ENCODE assay signal across 9 mouse cellular contexts in the genomic region with DNA sequence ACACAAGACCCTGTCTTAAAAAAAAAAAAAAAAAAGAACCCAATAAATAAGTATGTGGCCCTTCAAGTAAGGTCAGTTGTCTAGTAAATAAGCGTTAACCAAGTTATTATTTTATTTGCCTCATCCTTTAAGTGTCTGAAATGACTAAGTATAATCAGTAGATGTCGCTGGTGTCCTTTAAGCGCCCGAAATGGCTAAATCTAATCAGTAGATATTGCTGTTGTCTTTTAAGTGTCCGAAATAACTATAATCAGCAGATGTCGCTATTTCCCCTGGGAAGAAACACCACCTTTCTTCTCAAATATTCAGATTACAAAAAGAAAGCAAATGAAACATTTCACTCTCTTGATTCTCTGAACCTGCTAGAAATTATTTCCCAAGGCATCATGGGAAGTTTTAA. TPM values are rescaled to one million over a fixed set of nuclear protein-coding genes. Genes with fewer than 3 reads are reported as not detected.
DNase-seq lines count a peak whose midpoint lies in the region; ATAC-seq lines count a peak whose summit lies in the region.
"Had no signal": no experiment of that assay in that cellular context is flagged by ENCODE, and none has a peak within 500 bp of the region (broad histone marks: within the 10 kb centered on the region; RNA-seq: fewer than 3 reads in every experiment).

No protein-coding gene starts in this region.

- WGBS in heart, embryonic 12.5 days = 18% methylated on average over 6 of the region's 6 CpGs
- 21% methylated on average over 6 of the region's 6 CpGs for WGBS in midbrain, embryonic 16.5 days

- H3K9me3 ChIP-seq in heart, embryonic 12.5 days (replicated peaks) = no peaks in the 10 kb centered on the region
- no peaks in the 10 kb centered on the region for H3K9me3 ChIP-seq in midbrain, embryonic 16.5 days (replicated peaks; ENCODE audit: control insufficient read depth, low read length, poor library complexity, severe bottlenecking)
- H3K9me3 ChIP-seq: liver, embryonic 13.5 days had no signal

- H3K4me3 ChIP-seq in heart, embryonic 12.5 days = no peak overlapping the region
- no peak overlapping the region for H3K4me3 ChIP-seq in midbrain, embryonic 16.5 days (ENCODE audit: low read depth, low read length)
- H3K4me3 ChIP-seq: liver, embryonic 13.5 days had no signal

- 0 out of 2 replicates have a peak, but pooled peaks cover 3% of the 10 kb centered on the region for H3K4me1 ChIP-seq in heart, embryonic 12.5 days (replicated peaks)
- no peaks in the 10 kb centered on the region for H3K4me1 ChIP-seq in midbrain, embryonic 16.5 days (ENCODE audit: control insufficient read depth, insufficient read depth, low read length)

- peaks cover 15% of the 10 kb centered on the region for H3K27me3 ChIP-seq in heart, embryonic 12.5 days (replicated peaks)
- no peaks in the 10 kb centered on the region for H3K27me3 ChIP-seq in midbrain, embryonic 16.5 days (ENCODE audit: control insufficient read depth, insufficient read depth, low read depth, low read length)
- H3K27me3 ChIP-seq: liver, embryonic 13.5 days had no signal

- no peaks in the 10 kb centered on the region for H3K36me3 ChIP-seq in heart, embryonic 12.5 days
- no peaks in the 10 kb centered on the region for H3K36me3 ChIP-seq in midbrain, embryonic 16.5 days (ENCODE audit: control insufficient read depth, insufficient read depth, low read length)
- H3K36me3 ChIP-seq: liver, embryonic 13.5 days had no signal

- ATAC-seq in heart, embryonic 12.5 days (ENCODE audit: insufficient number of reproducible peaks, low FRiP score) = no peak
- 0 out of 2 replicates have a peak, but pooled peaks have one; percentile 27 for ATAC-seq in midbrain, embryonic 16.5 days

- no peak overlapping the region for H3K27ac ChIP-seq in heart, embryonic 12.5 days (ENCODE audit: poor library complexity, severe bottlenecking)
- H3K27ac ChIP-seq in midbrain, embryonic 16.5 days (ENCODE audit: low read length) = no peak overlapping the region
- H3K27ac ChIP-seq: liver, embryonic 13.5 days had no signal

- no peak overlapping the region for H3K9ac ChIP-seq in heart, embryonic 12.5 days
- H3K9ac ChIP-seq in midbrain, embryonic 16.5 days (ENCODE audit: low read depth, low read length) = no peak overlapping the region
- H3K9ac ChIP-seq: liver, embryonic 13.5 days had no signal

- peak; percentile 38 to 67 for DNase-seq in heart, adult 18-20 months
- peak; percentile 11 for DNase-seq in ovary, postnatal 14 days (ENCODE audit: low spot score)
- no peak for DNase-seq in ovary, adult 18-20 months (ENCODE audit: low spot score)
- peak; percentile 86 for DNase-seq in brain, adult 2 months (ENCODE audit: low read depth, low spot score)
- DNase-seq in heart, postnatal 4 days = peak; percentile 47
- no peak for DNase-seq in urinary bladder, postnatal 36 days (ENCODE audit: low spot score in 2 of 2)
- DNase-seq: liver, embryonic 13.5 days had no signal

- no peak overlapping the region for H3K4me2 ChIP-seq in heart, embryonic 12.5 days
- no peak overlapping the region for H3K4me2 ChIP-seq in midbrain, embryonic 16.5 days (ENCODE audit: low read length)
- H3K4me2 ChIP-seq: liver, embryonic 13.5 days had no signal

RNA-seq across cellular contexts. Expression of gene Aldh8a1, which starts 5.8 kb away (rescaled TPM):
- not detected for total RNA-seq in heart, adult 18-20 months (2021)
- 0.38 TPM in 1 of 2 replicates, not detected in the other for polyA plus RNA-seq in heart, embryonic 12.5 days (2016; fragmentation: Nextera tagmentation; extraction: Ambion mirVana)
- total RNA-seq in heart, postnatal 4 days (2021) = not detected
- polyA plus RNA-seq in midbrain, embryonic 16.5 days (2015; fragmentation: Nextera tagmentation; extraction: Ambion mirVana) = not detected in 2 replicates

Comparison
In these comparisons a context has a peak if more than half of its experiments do, and no peak if none do; other contexts are left out.
1. DNase-seq: peak in heart, adult 18-20 months (2 of 2), ovary, postnatal 14 days (single experiment), brain, adult 2 months (single experiment) and heart, postnatal 4 days (single experiment); none in ovary, adult 18-20 months (single experiment) and urinary bladder, postnatal 36 days (0 of 2).